Mouse (Mus musculus): ENCODE measurements around the gene Capn15. TPM values are rescaled to one million over a fixed set of nuclear protein-coding genes. Genes with fewer than 3 reads are reported as not detected.

Capn15 gene
- total RNA-seq, 1 experiment, result 18.0 TPM

GRCm38 (mm10) chr17:25914295-25914694, 71.3 kb downstream of the Capn15 start:
- no peak for TF ChIP-seq HCFC1 (IDR thresholded peaks at IDR 0.05; ENCODE audit: borderline replicate concordance, insufficient read depth, low read length)
- peaks cover 2 to 3% of the 10 kb centered on the region in 2 experiments; a peak in 2 of 4 replicates for H3K4me1 ChIP-seq (ENCODE audit: control insufficient read depth in 2 of 2, insufficient read depth in 2 of 2, low read length in 2 of 2, poor library complexity in 1 of 2)
- no peaks in the 10 kb centered on the region for H3K9me3 ChIP-seq (ENCODE audit: control insufficient read depth, insufficient read depth, low read depth, low read length)
- no peak overlapping the region for H3K9ac ChIP-seq (ENCODE audit: insufficient read depth, low read depth, low read length, poor library complexity, severe bottlenecking)
- in situ Hi-C loops (cut with MboI; ENCODE audit: low sequenced_read_pairs in 2 of 2, unreplicated experiment in 2 of 2), result no loop called here
- no peak overlapping the region for H3K27ac ChIP-seq (ENCODE audit: insufficient read depth, low read depth, low read length, poor library complexity, severe bottlenecking)
- no peak overlapping the region for H3K4me3 ChIP-seq (ENCODE audit: insufficient read depth in 1 of 2, low read depth in 1 of 2, low read length in 2 of 2, poor library complexity in 1 of 2, severe bottlenecking in 1 of 2)
- DNase-seq (ENCODE audit: low read depth, low spot score), result no peak
- H3K36me3 ChIP-seq (ENCODE audit: control insufficient read depth, insufficient read depth, low read length, poor library complexity, severe bottlenecking), result peaks cover 1% of the 10 kb centered on the region; the same call in 1 of the 2 replicates

GRCm38 (mm10) chr17:25913877-25914275, 71.7 kb downstream of the Capn15 start:
- no peak overlapping the region for H3K27ac ChIP-seq (ENCODE audit: insufficient read depth, low read depth, low read length, poor library complexity, severe bottlenecking)
- in situ Hi-C loops (cut with MboI; ENCODE audit: low sequenced_read_pairs in 2 of 2, unreplicated experiment in 2 of 2), result no loop called here
- no peak for TF ChIP-seq ZNF384 (IDR thresholded peaks at IDR 0.05; ENCODE audit: low read depth, low read length)
- no peak for TF ChIP-seq MAFK (IDR thresholded peaks at IDR 0.05; ENCODE audit: insufficient read depth, low read depth, low read length)
- no peak for TF ChIP-seq HCFC1 (IDR thresholded peaks at IDR 0.05; ENCODE audit: borderline replicate concordance, insufficient read depth, low read length)
- TF ChIP-seq CHD2 (IDR thresholded peaks at IDR 0.05; ENCODE audit: low read depth, low read length), result no peak
- no peak for TF ChIP-seq ZC3H11A (IDR thresholded peaks at IDR 0.05; ENCODE audit: borderline replicate concordance, low read depth, low read length)
- H3K4me1 ChIP-seq (ENCODE audit: control insufficient read depth in 2 of 2, insufficient read depth in 2 of 2, low read length in 2 of 2, poor library complexity in 1 of 2), result peaks cover 2 to 3% of the 10 kb centered on the region in 2 experiments; a peak in 2 of 4 replicates
- H3K9ac ChIP-seq (ENCODE audit: insufficient read depth, low read depth, low read length, poor library complexity, severe bottlenecking), result no peak overlapping the region
- H3K9me3 ChIP-seq (ENCODE audit: control insufficient read depth, insufficient read depth, low read depth, low read length), result no peaks in the 10 kb centered on the region
- H3K36me3 ChIP-seq (ENCODE audit: control insufficient read depth, insufficient read depth, low read length, poor library complexity, severe bottlenecking), result peaks cover 1% of the 10 kb centered on the region; the same call in 1 of the 2 replicates
- H3K4me3 ChIP-seq (ENCODE audit: insufficient read depth in 1 of 2, low read depth in 1 of 2, low read length in 2 of 2, poor library complexity in 1 of 2, severe bottlenecking in 1 of 2), result no peak overlapping the region
- no peak for DNase-seq (ENCODE audit: low read depth, low spot score)

GRCm38 (mm10) chr17:25913186-25913876, 72.3 kb downstream of the Capn15 start:
- in situ Hi-C loops (cut with MboI; ENCODE audit: low sequenced_read_pairs in 2 of 2, unreplicated experiment in 2 of 2), result no loop called here

GRCm38 (mm10) chr17:25911816-25912215, 73.8 kb downstream of the Capn15 start:
- no peak for DNase-seq (ENCODE audit: low read depth, low spot score)
- Histone ChIP-seq H3K9me3 (ENCODE audit: control insufficient read depth, insufficient read depth, low read depth, low read length) (no peaks in the 10 kb centered on the region), H3K4me3 (ENCODE audit: insufficient read depth in 1 of 2, low read depth in 1 of 2, low read length in 2 of 2, poor library complexity in 1 of 2, severe bottlenecking in 1 of 2) (no peak overlapping the region), H3K4me1 (ENCODE audit: control insufficient read depth in 2 of 2, insufficient read depth in 2 of 2, low read length in 2 of 2, poor library complexity in 1 of 2) (peaks cover 0 to 2% of the 10 kb centered on the region in 2 experiments; a peak in 1 of 4 replicates), H3K36me3 (ENCODE audit: control insufficient read depth, insufficient read depth, low read length, poor library complexity, severe bottlenecking) (peaks cover 1% of the 10 kb centered on the region; the same call in 1 of the 2 replicates), H3K27ac (ENCODE audit: insufficient read depth, low read depth, low read length, poor library complexity, severe bottlenecking) (no peak overlapping the region), H3K9ac (ENCODE audit: insufficient read depth, low read depth, low read length, poor library complexity, severe bottlenecking) (no peak overlapping the region)
- in situ Hi-C loops (cut with MboI; ENCODE audit: low sequenced_read_pairs in 2 of 2, unreplicated experiment in 2 of 2), result no loop called here
- TF ChIP-seq MAFK (IDR thresholded peaks at IDR 0.05; ENCODE audit: insufficient read depth, low read depth, low read length) (no peak), CHD2 (IDR thresholded peaks at IDR 0.05; ENCODE audit: low read depth, low read length) (no peak)

More at GRCm38 (mm10) chr17:25913186-25913876, 72.3 kb downstream of the Capn15 start:
- Histone ChIP-seq H3K4me1 (ENCODE audit: control insufficient read depth in 2 of 2, insufficient read depth in 2 of 2, low read length in 2 of 2, poor library complexity in 1 of 2) (peaks cover 2 to 3% of the 10 kb centered on the region in 2 experiments; a peak in 1 of 4 replicates), H3K9ac (ENCODE audit: insufficient read depth, low read depth, low read length, poor library complexity, severe bottlenecking) (no peak overlapping the region), H3K4me3 (ENCODE audit: insufficient read depth in 1 of 2, low read depth in 1 of 2, low read length in 2 of 2, poor library complexity in 1 of 2, severe bottlenecking in 1 of 2) (no peak overlapping the region), H3K9me3 (ENCODE audit: control insufficient read depth, insufficient read depth, low read depth, low read length) (no peaks in the 10 kb centered on the region), H3K36me3 (ENCODE audit: control insufficient read depth, insufficient read depth, low read length, poor library complexity, severe bottlenecking) (peaks cover 1% of the 10 kb centered on the region; the same call in 1 of the 2 replicates), H3K27ac (ENCODE audit: insufficient read depth, low read depth, low read length, poor library complexity, severe bottlenecking) (no peak overlapping the region)
- no peak for DNase-seq (ENCODE audit: low read depth, low spot score)
- TF ChIP-seq ZC3H11A (IDR thresholded peaks at IDR 0.05; ENCODE audit: borderline replicate concordance, low read depth, low read length), result no peak
- TF ChIP-seq MAFK (IDR thresholded peaks at IDR 0.05; ENCODE audit: insufficient read depth, low read depth, low read length), result no peak
- TF ChIP-seq CHD2 (IDR thresholded peaks at IDR 0.05; ENCODE audit: low read depth, low read length), result no peak
- TF ChIP-seq HCFC1 (IDR thresholded peaks at IDR 0.05; ENCODE audit: borderline replicate concordance, insufficient read depth, low read length), result no peak
- no peak for TF ChIP-seq ZNF384 (IDR thresholded peaks at IDR 0.05; ENCODE audit: low read depth, low read length)

Other genes with a start within 250 kb of the Capn15 start
- gene Mslnl, start 249.8 kb downstream of the Capn15 start, total RNA-seq (2012; rRNA removed), result 0.27 and 0.58 TPM in 2 replicates
- gene Msln, start 231.4 kb downstream of the Capn15 start, total RNA-seq (2012; rRNA removed), result 7.5 and 16.0 TPM in 2 replicates
- 27.0 and 32.7 TPM in 2 replicates for gene Narfl, start 212.0 kb downstream of the Capn15 start, total RNA-seq (2012; rRNA removed)
- 14.5 and 29.5 TPM in 2 replicates for gene Haghl, start 200.1 kb downstream of the Capn15 start, total RNA-seq (2012; rRNA removed)
- 0.22 and 0.26 TPM in 2 replicates for gene Ccdc78, start 199.2 kb downstream of the Capn15 start, total RNA-seq (2012; rRNA removed)
- gene Fam173a, start 192.9 kb downstream of the Capn15 start, total RNA-seq (2012; rRNA removed), result 32.8 and 60.6 TPM in 2 replicates
- not detected in 2 replicates for gene AC134908.4, start 190.1 kb downstream of the Capn15 start, total RNA-seq (2012; rRNA removed)
- 46.1 and 62.7 TPM in 2 replicates for gene Metrn, start 188.7 kb downstream of the Capn15 start, total RNA-seq (2012; rRNA removed)
- 1.7 TPM in 2 replicates for gene Fbxl16, start 176.7 kb downstream of the Capn15 start, total RNA-seq (2012; rRNA removed)
- 28.6 and 43.4 TPM in 2 replicates for gene Wdr24, start 162.2 kb downstream of the Capn15 start, total RNA-seq (2012; rRNA removed)
- 25.1 and 46.4 TPM in 2 replicates for gene Jmjd8, start 156.9 kb downstream of the Capn15 start, total RNA-seq (2012; rRNA removed)
- gene Stub1, start 152.4 kb downstream of the Capn15 start, total RNA-seq (2012; rRNA removed), result 161 and 176 TPM in 2 replicates
- 1.1 and 2.6 TPM in 2 replicates for gene Rhbdl1, start 148.5 kb downstream of the Capn15 start, total RNA-seq (2012; rRNA removed)
- gene Gm20683, start 144.0 kb downstream of the Capn15 start, total RNA-seq (2012; rRNA removed), result 2.0 and 2.7 TPM in 2 replicates
- 36.8 and 52.6 TPM in 2 replicates for gene Rhot2, start 140.9 kb downstream of the Capn15 start, total RNA-seq (2012; rRNA removed)
- gene Wdr90, start 124.3 kb downstream of the Capn15 start, total RNA-seq (2012; rRNA removed), result 24.7 and 50.5 TPM in 2 replicates
- 12.3 and 12.6 TPM in 2 replicates for gene Mcrip2, start 117.0 kb downstream of the Capn15 start, total RNA-seq (2012; rRNA removed)
- gene Mettl26, start 110.7 kb downstream of the Capn15 start, total RNA-seq (2012; rRNA removed), result 26.5 and 26.6 TPM in 2 replicates
- 3.3 TPM in 2 replicates for gene Wfikkn1, start 104.9 kb downstream of the Capn15 start, total RNA-seq (2012; rRNA removed)
- gene Rab40c, start 66.1 kb downstream of the Capn15 start, total RNA-seq (2012; rRNA removed), result 14.6 and 15.7 TPM in 2 replicates
- 44.4 and 56.9 TPM in 2 replicates for gene Pigq, start 40.9 kb downstream of the Capn15 start, total RNA-seq (2012; rRNA removed)
- gene Nhlrc4, start 40.8 kb downstream of the Capn15 start, total RNA-seq (2012; rRNA removed), result 0.16 and 0.18 TPM in 2 replicates
- gene A930017K11Rik, start 33.2 kb downstream of the Capn15 start, total RNA-seq (2012; rRNA removed), result not detected in 2 replicates
- gene Rab11fip3, start 83.8 kb upstream of the Capn15 start, total RNA-seq (2012; rRNA removed), result 9.4 and 11.2 TPM in 2 replicates
- 12.6 and 15.2 TPM in 2 replicates for gene Decr2, start 104.5 kb upstream of the Capn15 start, total RNA-seq (2012; rRNA removed)
- gene Nme4, start 109.8 kb upstream of the Capn15 start, total RNA-seq (2012; rRNA removed), result 96.4 and 133 TPM in 2 replicates
- 22.3 and 28.5 TPM in 2 replicates for gene Tmem8, start 127.5 kb upstream of the Capn15 start, total RNA-seq (2012; rRNA removed)
- 154 and 156 TPM in 2 replicates for gene Mrpl28, start 137.7 kb upstream of the Capn15 start, total RNA-seq (2012; rRNA removed)
- gene Axin1, start 152.9 kb upstream of the Capn15 start, total RNA-seq (2012; rRNA removed), result 33.6 and 38.9 TPM in 2 replicates
- gene Pdia2, start 213.3 kb upstream of the Capn15 start, total RNA-seq (2012; rRNA removed), result 0.16 and 0.18 TPM in 2 replicates
- gene Rgs11, start 217.2 kb upstream of the Capn15 start, total RNA-seq (2012; rRNA removed), result 5.6 and 18.9 TPM in 2 replicates
- gene Arhgdig, start 222.0 kb upstream of the Capn15 start, total RNA-seq (2012; rRNA removed), result 15.0 and 23.9 TPM in 2 replicates